Mouse (Mus musculus) retina, postnatal 1 day (tissue): ENCODE results near the gene Supt5.

Source experiments
- DNase-seq: peaks from one replicate; pipeline ENCODE4 v3.0.0-alpha.2; 2012

Gene Supt5

GRCm38 (mm10) chr7:28374647-28375046 is 36.1 kb upstream of the Supt5 start:
- no peak for DNase-seq

GRCm38 (mm10) chr7:28373891-28374495 is 35.4 kb upstream of the Supt5 start:
- DNase-seq: no peak

DNA sequence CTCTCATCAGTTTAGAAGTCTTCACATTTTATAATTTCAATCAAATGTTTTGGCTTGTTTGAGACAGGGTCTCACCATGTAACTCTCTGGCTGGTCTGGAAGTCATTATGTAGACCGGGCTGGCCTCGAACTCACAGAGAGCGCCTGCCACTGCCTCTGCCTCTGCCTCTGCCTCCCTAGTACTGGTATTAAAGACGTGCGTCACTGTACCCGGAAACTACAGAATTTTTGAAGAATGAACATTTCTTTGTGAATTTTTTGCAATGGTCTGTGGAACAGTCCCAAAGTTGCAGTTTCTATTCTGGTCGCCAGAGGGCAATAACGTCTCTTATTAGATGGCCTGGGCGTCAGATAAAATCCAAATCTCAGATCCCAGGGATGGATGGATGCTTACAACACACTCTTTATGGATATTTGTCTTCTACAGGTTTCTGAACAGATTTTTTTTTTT is 34.6 kb upstream of the Supt5 start:
- peak; percentile 92 for DNase-seq

GRCm38 (mm10) chr7:28372251-28373108 is 33.9 kb upstream of the Supt5 start, which contains the start of gene Plekhg2:
TSS of gene Plekhg2 (minus strand) at chr7:28372599.
- DNase-seq: peak; percentile 98

DNA sequence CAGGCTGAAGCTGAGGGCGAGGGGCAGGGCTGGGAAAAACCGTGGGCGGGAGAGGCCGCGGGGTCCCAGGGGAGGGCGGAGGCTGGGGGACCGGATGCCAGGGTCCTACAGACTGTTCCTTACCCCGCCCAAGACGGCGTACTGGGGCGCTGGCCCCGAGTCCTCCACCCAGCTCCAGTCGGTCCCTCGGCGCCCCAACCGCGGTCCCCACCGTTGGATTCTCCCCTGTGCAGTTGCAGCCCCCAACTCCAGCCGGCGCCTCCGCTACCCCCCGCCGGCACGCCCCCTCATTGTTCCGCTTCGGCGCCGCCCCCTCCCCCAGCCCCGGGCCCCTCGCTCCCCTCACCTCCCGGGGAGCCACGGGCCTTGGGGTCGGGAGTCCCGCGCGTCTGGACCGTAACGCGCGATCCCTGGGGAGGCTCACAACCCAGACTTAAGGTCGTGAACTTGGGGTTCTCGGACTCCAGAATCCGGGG is 33.0 kb upstream of the Supt5 start:
- peak; percentile 66 for DNase-seq

- no peak for DNase-seq
Measured at GRCm38 (mm10) chr7:28370977-28371513, 32.5 kb upstream of the Supt5 start.

- DNase-seq: no peak
Measured at GRCm38 (mm10) chr7:28370051-28370450, 31.5 kb upstream of the Supt5 start.

- DNase-seq: no peak
Measured at GRCm38 (mm10) chr7:28368276-28368920, 29.9 kb upstream of the Supt5 start.

- DNase-seq: no peak
Measured at GRCm38 (mm10) chr7:28367663-28368275, 29.2 kb upstream of the Supt5 start.

- no peak for DNase-seq
Measured at GRCm38 (mm10) chr7:28362441-28363060, 24.0 kb upstream of the Supt5 start.

- no peak for DNase-seq
Measured at GRCm38 (mm10) chr7:28361647-28362341, 23.2 kb upstream of the Supt5 start.

- no peak for DNase-seq
Measured at GRCm38 (mm10) chr7:28360291-28360690, 21.7 kb upstream of the Supt5 start.

DNA sequence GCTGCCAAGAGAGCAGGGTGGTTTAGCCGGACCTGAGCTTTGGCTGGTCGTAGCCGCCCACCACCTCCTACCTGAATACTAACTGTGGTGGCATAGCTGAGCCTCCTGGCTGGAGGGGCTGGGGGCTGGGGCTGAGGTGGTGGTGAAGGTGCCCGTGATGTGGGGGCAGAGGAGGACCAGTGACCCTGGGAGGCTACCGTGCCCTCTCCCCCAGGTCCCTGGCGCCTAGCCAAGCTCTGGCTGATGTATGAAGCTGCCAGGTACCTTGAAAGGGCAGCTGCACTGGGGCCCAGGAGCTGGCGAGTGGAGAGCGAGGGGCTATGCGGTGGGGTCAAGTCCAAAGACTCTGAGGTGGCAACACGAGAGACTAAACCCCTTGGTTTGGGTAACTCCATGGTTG is 21.3 kb upstream of the Supt5 start:
- DNase-seq: no peak

DNA sequence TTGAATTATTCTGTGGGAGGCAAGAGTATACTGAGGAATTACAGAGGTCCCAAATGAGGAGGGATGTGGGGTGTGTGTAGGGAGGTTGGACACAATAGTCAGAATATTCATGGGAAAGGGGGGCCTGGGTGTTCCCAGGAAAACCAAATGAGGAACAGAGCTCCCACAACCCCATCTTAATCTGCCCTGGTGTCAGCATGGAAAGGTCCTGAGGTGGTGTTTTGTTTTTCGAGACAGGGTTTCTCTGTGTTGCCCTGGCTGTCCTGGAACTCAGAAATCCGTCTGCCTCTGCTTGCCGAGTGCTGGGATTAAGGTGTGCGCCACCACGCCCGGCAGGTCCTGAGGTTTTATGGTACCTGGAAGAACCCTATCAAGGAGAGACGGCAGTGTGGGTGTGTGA is 19.9 kb upstream of the Supt5 start:
- no peak for DNase-seq

- DNase-seq: peak; percentile 59
Measured at GRCm38 (mm10) chr7:28357984-28358383, 19.4 kb upstream of the Supt5 start.

DNA sequence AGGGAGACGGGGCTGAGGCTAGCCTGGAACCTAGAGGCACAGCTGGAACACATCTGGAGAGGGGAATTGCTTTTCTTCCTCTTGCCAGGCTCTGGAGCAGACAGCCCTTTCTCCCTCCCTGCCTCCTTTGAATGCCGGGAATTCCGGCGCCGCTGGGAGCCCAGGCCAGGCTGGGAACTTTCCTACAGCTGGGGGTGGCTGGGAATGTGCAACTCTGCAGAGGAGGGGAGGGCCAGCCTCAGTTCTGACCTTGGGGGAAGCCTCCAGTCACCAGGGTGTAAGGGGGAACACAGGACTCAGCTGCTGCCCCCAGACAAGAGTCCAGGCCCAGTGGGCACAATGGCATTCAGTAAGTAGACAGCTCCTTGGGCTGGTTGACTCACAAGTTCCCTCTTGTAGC is 18.4 kb upstream of the Supt5 start:
- no peak for DNase-seq

DNA sequence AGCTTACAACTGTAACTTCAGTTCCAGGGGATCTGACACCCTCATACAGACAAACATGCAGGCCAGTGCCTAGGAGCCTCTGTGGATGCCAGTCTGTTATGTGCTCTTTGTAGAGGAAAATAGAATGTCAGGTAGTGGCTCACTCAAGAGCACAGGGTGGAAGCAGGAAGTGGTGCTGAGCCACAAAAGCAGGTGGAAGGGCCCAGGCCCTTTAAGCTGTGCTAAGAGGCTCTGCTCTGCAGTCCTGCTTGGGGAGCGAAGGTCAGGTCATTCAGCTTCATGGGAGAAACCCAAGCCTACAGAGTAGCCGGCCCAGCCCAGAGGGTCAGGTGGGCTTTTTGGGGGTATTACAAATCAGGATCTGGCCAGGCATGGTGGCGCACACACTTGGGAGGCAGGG is 16.7 kb upstream of the Supt5 start:
- DNase-seq: no peak

GRCm38 (mm10) chr7:28354596-28354995 is 16.1 kb upstream of the Supt5 start:
- DNase-seq: no peak

DNA sequence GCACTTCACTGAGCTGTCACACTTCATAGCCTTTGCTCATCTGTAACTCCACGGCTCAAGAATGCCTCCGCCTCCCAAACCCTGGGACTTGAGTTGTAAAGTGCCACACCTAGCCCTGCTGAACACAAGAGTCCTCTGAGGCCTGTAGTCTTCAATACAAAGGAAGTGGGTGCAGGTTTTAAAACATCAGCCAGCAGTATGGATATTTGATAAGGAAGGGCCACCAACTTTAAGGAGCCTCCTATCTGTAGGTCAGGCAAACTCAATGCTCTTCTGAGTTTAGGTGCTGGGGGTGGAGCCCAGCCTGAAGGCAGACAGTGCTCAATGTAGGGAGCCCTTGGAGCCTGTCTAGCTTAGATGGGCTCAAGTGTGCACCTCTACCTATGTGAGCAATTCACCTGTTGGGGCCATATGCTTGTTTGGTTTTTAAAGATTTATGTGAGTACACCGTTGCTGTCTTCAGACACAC is 15.6 kb upstream of the Supt5 start:
- no peak for DNase-seq

DNA sequence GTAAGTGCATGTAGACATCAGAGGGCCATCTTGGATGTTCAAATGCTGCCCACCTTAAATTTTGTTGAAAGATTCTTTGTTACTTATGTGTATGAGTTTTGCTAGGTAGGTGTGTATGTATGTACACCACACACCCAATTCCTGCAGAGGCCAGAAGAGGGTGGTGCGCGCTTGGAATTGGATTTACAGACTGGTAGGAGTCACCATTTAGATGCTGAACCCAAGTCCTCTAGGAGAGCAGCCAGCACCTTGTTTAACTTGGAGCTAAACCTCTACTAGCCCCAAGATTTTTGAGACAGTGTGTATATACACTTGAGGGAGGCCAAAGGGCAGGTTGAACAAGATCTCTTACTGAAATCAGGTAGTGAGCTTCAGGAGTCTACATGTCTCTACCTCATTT is 14.7 kb upstream of the Supt5 start:
- no peak for DNase-seq

- no peak for DNase-seq
Measured at GRCm38 (mm10) chr7:28351676-28352191, 13.2 kb upstream of the Supt5 start.
